Mouse (Mus musculus): ENCODE measurements around the gene Gnao1.

The Gnao1 gene

GRCm38 (mm10) chr8:94010101-94010705, 200.4 kb downstream of the Gnao1 start:
- no peak for DNase-seq (ENCODE audit: low spot score)

- peak; percentile 29 for DNase-seq (ENCODE audit: low spot score)
Observed at GRCm38 (mm10) chr8:94011076-94012012, 201.6 kb downstream of the Gnao1 start.

GRCm38 (mm10) chr8:94012013-94012951, 202.5 kb downstream of the Gnao1 start, which contains the start of gene Amfr:
Amfr (minus strand) TSS chr8:94012842.
- peak; percentile 61 for DNase-seq (ENCODE audit: low spot score)

- DNase-seq (ENCODE audit: low spot score), result peak; percentile 6
Observed at GRCm38 (mm10) chr8:94013026-94013612, 203.4 kb downstream of the Gnao1 start.
